Mouse (Mus musculus) lung, embryonic 14.5 days (tissue): ENCODE results near the gene D430019H16Rik. TPM values are rescaled to one million over a fixed set of nuclear protein-coding genes. Genes with fewer than 3 reads are reported as not detected.
A peak's percentile ranks its signal among the peaks of the same experiment; 100 is the strongest.

Experiments used
- ATAC-seq: fragments of 200-750 bp; cut with Nextera tagmentation; 2 replicates; pipeline ENCODE4 v1.8.0; 2017; ENCODE audit warnings: mild to moderate bottlenecking, moderate TSS enrichment, moderate library complexity; ENCODE audit not compliant: insufficient read depth
- DNase-seq: peaks from one replicate; pipeline ENCODE4 v3.0.0-alpha.2; 2015
- H3K27ac ChIP-seq: fragments of 300-500 bp; sonication (generic); 2 replicates; pipeline ENCODE4 v1.5.1; 2014; ENCODE audit warnings: low read depth, mild to moderate bottlenecking, moderate library complexity
- H3K27me3 ChIP-seq: fragments of 300-500 bp; sonication (generic); 2 replicates; pipeline ENCODE4 v1.6.1; 2014; ENCODE audit warnings: low read length, control low read depth; ENCODE audit not compliant: insufficient read depth
- H3K36me3 ChIP-seq: fragments of 300-500 bp; sonication (generic); 2 replicates; pipeline ENCODE4 v1.6.1; 2014; ENCODE audit warnings: control low read depth; ENCODE audit not compliant: insufficient read depth
- H3K4me1 ChIP-seq: fragments of 300-500 bp; sonication (generic); 2 replicates; pipeline ENCODE4 v1.6.1; 2014; ENCODE audit warnings: antibody characterized with exemption, control low read depth; ENCODE audit not compliant: insufficient read depth
- H3K4me2 ChIP-seq: fragments of 300-500 bp; sonication (generic); 2 replicates; pipeline ENCODE4 v1.6.1; 2014; ENCODE audit warnings: mild to moderate bottlenecking
- H3K4me3 ChIP-seq: fragments of 300-500 bp; sonication (generic); 2 replicates; pipeline ENCODE4 v1.5.1; 2014; ENCODE audit warnings: low read depth, low read length
- H3K9ac ChIP-seq: fragments of 300-500 bp; sonication (generic); 2 replicates; pipeline ENCODE4 v1.6.1; 2014
- H3K9me3 ChIP-seq: fragments of 300-500 bp; sonication (generic); 2 replicates; pipeline ENCODE4 v1.6.1; 2016; ENCODE audit warnings: low read depth, low read length, control low read depth
- CTCF ChIP-seq: IDR thresholded peaks from 2 replicates; pipeline ENCODE4 v1.5.1; 2016; ENCODE audit warnings: antibody characterized with exemption, low read depth
- WGBS: fragments of 180-500 bp; shearing (Covaris S2); extraction: QIAGEN DNeasy Blood & Tissue Kit; methylation state at CpG from one replicate; pipeline ENCODE4 v1.1.7; 2014; 5-methylcytosine and 5-hydroxymethylcytosine counted together
- polyA plus RNA-seq: library from polyadenylated mRNA; unstranded; fragments of >200 nt; fragmentation: Nextera tagmentation; extraction: Ambion mirVana; gene quantifications from 2 replicates; pipeline ENCODE4 v1.2.1, GENCODE M21; 2014

D430019H16Rik gene
- polyA plus RNA-seq, 1 experiment from 2014 or later = 3.0 TPM

DNA sequence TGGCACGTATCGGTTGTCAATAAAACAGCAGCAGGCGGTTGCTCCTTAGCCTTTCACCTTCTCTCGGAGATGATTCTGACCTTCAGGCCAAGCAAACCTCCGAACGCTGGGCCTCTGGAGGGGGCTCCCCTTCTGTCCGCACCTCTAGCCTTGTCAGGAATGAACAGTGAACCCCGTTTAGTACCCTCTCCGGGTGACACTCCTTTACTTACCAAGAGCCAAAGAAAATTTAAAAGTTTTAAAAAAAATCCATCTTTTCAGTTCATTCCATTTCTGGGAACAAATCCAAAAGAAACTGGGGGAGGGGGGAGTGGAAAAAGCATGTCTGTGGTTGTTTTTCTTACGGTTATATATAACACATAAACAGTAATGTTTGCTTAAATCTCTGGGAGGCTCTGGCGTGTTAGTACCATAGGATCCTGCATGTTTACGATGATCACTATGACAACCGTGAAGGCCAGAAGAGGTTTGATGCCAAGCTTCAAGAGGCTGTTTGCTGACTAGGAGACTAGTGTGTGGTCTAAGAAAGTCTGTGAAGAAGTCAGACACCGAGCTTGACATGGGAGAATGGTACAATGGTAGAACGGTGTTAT is 67.6 kb downstream of the D430019H16Rik start:
- DNase-seq (peak; percentile 92), ATAC-seq (peak; percentile 90)
- TF ChIP-seq CTCF = no peak
- no peaks in the 10 kb centered on the region for H3K36me3 ChIP-seq
- H3K4me2 ChIP-seq = peak overlapping the region; percentile 40
- no peaks in the 10 kb centered on the region for H3K27me3 ChIP-seq
- peaks cover 19% of the 10 kb centered on the region for H3K4me1 ChIP-seq
- H3K4me3 ChIP-seq = no peak overlapping the region
- no peaks in the 10 kb centered on the region for H3K9me3 ChIP-seq
- no peak overlapping the region for H3K9ac ChIP-seq
- peak overlapping the region; percentile 87 for H3K27ac ChIP-seq
- WGBS = 30% methylated on average over 15 of the region's 15 CpGs

DNA sequence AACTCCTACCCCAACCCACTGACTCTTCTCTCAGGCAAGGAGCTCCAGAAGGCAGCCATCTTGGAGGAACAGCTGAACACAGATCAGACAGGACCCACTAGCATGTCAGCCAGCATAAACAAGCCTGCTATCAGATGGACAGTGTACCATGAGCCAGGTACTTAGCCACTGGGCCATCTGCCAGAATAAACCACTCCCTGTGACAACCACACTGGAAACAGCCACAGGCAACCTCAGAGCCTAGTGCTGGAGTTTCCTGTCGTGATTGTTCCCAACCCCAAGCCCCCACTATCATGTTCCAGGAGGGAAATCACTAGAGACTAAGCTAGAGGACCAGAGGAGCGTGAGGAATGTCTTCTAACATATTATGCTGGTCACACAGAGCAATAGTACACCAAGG is 70.1 kb downstream of the D430019H16Rik start:
- Histone ChIP-seq H3K4me2 (no peak overlapping the region), H3K4me3 (no peak overlapping the region), H3K27me3 (no peaks in the 10 kb centered on the region), H3K9ac (no peak overlapping the region), H3K9me3 (no peaks in the 10 kb centered on the region), H3K4me1 (peaks cover 22% of the 10 kb centered on the region), H3K27ac (no peak overlapping the region), H3K36me3 (no peaks in the 10 kb centered on the region)
- 54% methylated on average over 2 of the region's 2 CpGs for WGBS
- ATAC-seq (no peak), DNase-seq (no peak)
- no peak for TF ChIP-seq CTCF

DNA sequence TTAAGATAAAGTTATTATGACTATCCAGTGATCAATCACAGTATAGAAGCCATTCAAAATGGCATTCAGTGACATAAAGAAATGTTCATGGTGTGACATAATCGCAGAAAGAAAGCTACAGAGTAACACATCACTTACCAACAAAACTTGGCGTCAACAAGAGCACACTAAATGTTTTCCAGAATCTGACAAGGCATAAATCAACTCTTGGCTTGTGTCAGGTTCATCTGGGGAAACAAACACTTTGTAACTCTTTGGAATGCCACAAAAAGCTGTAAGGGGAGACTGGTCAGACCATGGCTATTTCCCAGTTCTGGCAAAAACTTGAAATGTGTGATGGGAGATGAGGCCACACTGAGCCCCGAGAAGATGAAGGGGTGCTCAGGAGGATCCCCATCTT is 72.5 kb downstream of the D430019H16Rik start:
- 57% methylated on average over 3 of the region's 3 CpGs for WGBS
- Histone ChIP-seq H3K4me1 (peaks cover 6% of the 10 kb centered on the region; the same call in 1 of the 2 replicates), H3K9me3 (no peaks in the 10 kb centered on the region), H3K4me3 (no peak overlapping the region), H3K27ac (peak overlapping the region; percentile 22; the same call in 1 of the 2 replicates), H3K27me3 (no peaks in the 10 kb centered on the region), H3K4me2 (no peak overlapping the region), H3K9ac (no peak overlapping the region), H3K36me3 (no peaks in the 10 kb centered on the region)
- no peak for TF ChIP-seq CTCF
- DNase-seq = peak; percentile 46
- no peak for ATAC-seq

DNA sequence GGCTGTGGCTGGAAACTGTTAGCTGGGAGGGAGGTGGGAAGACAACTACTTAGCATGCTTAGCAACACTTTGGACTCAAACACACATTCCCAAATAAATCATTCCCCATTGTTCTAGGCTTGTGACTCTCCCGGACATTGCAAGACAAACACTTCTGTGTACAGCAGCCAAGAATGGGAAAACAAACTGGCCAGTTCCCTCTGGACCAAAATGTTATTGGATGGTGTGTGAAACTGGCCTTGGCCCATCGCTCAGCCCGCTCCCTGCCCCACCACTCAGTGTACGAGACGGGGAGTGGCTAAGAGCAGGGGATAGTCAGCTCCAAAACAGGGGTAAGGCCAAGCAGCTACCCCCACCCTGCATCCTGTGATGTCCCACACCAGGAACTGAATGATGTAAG is 73.2 kb downstream of the D430019H16Rik start:
- DNase-seq = peak; percentile 88

DNA sequence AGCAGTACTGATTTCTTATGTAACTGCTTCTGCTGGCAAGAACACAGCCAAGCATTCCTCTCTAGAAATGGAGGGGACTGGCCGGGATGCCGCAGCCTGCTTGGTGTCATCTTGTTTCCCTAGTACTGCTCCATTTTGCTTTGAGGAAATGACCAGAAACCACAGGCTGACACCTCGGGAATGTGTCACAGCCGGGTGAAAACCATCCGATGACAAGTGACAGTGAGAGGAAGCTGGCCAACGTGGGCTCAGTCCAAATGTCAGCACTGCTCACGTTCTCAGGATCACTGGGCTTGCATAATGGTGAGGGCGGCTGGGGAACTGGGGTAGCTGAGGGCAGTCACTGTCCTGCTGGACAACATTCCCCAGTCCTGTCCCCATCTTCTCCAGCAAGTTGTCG is 75.9 kb downstream of the D430019H16Rik start:
- Histone ChIP-seq H3K9ac (no peak overlapping the region), H3K4me2 (no peak overlapping the region), H3K9me3 (no peaks in the 10 kb centered on the region), H3K27me3 (no peaks in the 10 kb centered on the region), H3K4me3 (no peak overlapping the region), H3K27ac (peak overlapping the region; percentile 42; the same call in 1 of the 2 replicates), H3K36me3 (no peaks in the 10 kb centered on the region), H3K4me1 (peaks cover 3% of the 10 kb centered on the region; the same call in 1 of the 2 replicates)
- peak; percentile 85 for DNase-seq
- TF ChIP-seq CTCF = no peak
- 29% methylated on average over 9 of the region's 9 CpGs for WGBS
- ATAC-seq = peak; percentile 62

More for the DNA sequence above, 73.2 kb downstream of the D430019H16Rik start:
- Histone ChIP-seq H3K36me3 (no peaks in the 10 kb centered on the region), H3K9me3 (no peaks in the 10 kb centered on the region), H3K4me2 (no peak overlapping the region), H3K4me1 (peaks cover 3% of the 10 kb centered on the region; the same call in 1 of the 2 replicates), H3K4me3 (no peak overlapping the region), H3K27ac (peak overlapping the region; percentile 47; the same call in 1 of the 2 replicates), H3K27me3 (no peaks in the 10 kb centered on the region), H3K9ac (no peak overlapping the region)
- WGBS = 26% methylated on average over 5 of the region's 5 CpGs
- ATAC-seq = peak; percentile 88
- no peak for TF ChIP-seq CTCF

DNA sequence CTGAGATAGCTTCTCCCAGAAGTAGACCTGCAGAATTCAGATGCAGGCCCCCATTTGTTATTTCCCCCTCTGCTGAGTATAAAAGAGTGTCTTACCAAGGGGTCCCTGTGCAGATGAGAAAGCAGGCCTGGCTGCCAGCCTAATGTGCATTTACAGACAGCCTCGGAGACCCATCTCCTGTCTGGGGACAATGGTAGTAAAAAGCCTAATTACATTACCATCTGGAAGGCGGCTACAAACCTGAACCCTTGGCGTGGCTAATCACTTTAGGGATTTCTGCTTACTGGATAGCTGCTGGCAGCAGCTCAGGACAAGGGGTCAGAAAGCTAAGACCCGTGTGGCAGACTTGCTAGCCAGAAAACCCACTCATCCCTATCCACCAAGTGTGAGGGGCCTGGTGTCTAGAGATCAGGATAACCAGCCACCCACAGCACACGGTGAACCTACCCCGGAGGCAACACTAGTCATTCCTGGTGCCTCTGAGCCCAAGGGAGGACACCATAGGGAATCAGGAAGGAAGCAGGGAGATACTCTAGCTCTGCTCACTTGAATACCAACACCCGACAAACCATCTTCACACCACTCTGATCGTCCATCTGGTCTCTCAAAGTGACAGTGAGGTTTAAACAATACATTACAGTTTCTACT is 78.2 kb downstream of the D430019H16Rik start:
- H3K27ac ChIP-seq = no peak overlapping the region
- no peak for DNase-seq
- H3K9ac ChIP-seq = no peak overlapping the region
- no peak overlapping the region for H3K4me3 ChIP-seq
- H3K27me3 ChIP-seq = no peaks in the 10 kb centered on the region
- no peaks in the 10 kb centered on the region for H3K9me3 ChIP-seq
- no peak for TF ChIP-seq CTCF
- peaks cover 7% of the 10 kb centered on the region for H3K4me1 ChIP-seq
- no peak for ATAC-seq
- no peaks in the 10 kb centered on the region for H3K36me3 ChIP-seq
- 52% methylated on average over 8 of the region's 8 CpGs for WGBS
- no peak overlapping the region for H3K4me2 ChIP-seq

DNA sequence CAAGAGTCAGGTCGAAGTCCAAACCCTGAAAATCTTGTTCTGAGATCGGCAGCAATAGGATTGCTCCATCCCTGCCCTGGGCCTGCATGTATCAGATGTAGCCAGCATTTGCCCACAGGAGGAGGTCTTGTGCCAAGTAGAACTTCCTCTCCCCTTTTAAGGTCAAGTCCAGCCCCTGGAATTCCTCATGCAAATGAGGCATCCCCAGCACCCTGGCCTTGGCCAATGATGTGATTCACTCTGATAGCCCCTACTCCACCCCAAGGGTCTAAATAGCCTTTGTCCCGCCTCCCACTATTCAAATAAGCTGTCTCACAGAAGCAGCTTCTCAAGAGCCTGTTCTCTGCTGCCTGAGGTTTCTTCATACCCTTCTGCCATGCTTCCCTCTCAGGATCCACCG is 81.2 kb downstream of the D430019H16Rik start:
- Histone ChIP-seq H3K27ac (no peak overlapping the region), H3K4me2 (no peak overlapping the region), H3K9me3 (no peaks in the 10 kb centered on the region), H3K4me1 (peaks cover 5% of the 10 kb centered on the region), H3K36me3 (no peaks in the 10 kb centered on the region), H3K4me3 (no peak overlapping the region), H3K27me3 (no peaks in the 10 kb centered on the region), H3K9ac (no peak overlapping the region)
- DNase-seq = no peak
- no peak for TF ChIP-seq CTCF
- 87% methylated on average over 4 of the region's 4 CpGs for WGBS
- no peak for ATAC-seq
